Mouse (Mus musculus) layer of hippocampus, adult 18-20 months (tissue): ENCODE measurements at regions not wholly inside any gene's neighbourhood (a gene's known extent, or its start where the extent isn't known, plus 50 kb on each side); places are given as distances from the start of the nearest gene placed in this dataset.
"Not testable (repeated sequence)": the region's sequence is repeated elsewhere in the genome, so short reads cannot be mapped to it uniquely, and the experiment has no call there.

Experiments
- DNase-seq, 2 experiments: peaks; one replicate each; pipeline ENCODE4 v3.0.0; 2022; ENCODE audit warnings: low spot score in 2 of 2

DNA sequence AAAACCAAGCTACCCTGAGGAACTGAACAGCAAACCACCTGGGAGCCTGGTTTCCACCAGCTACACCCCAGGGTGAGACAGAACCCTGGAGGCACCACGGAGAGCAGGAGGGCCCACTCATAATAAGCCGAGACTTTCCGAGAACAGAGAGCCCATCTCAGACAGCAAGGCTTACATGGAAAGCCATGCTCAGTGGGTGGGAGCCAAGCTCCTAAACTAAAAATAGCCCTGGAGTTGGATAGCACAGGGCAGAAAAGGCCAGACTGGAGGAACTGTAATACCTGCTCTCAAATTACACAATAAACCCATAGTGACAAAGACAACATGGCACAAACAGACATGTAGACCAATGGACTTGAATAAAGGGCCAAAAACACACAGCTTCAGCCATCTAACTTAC, 69.9 kb downstream of the Fbxo4 start:
- no peak for DNase-seq

DNA sequence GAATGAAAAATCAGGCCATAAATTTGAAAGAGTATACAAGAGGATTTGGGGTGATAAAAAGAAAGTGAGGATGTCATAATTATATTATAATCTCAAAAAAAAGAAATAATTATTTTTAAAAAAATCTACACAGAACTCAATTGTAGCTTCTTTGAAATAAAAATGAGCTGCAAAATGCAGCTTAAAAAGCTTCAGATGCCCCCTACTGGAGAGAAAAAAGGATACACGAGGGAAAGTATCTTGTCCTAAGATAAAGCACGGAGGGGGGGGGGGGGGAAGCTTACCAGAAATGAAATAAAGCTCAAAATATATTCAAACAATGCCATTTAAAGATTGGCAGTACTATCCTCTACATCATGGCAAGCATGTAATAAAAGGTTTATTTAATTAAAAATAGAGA, 70.7 kb downstream of the Fbxo4 start:
- DNase-seq, result peak in 1 of 2 experiments; percentile 40

DNA sequence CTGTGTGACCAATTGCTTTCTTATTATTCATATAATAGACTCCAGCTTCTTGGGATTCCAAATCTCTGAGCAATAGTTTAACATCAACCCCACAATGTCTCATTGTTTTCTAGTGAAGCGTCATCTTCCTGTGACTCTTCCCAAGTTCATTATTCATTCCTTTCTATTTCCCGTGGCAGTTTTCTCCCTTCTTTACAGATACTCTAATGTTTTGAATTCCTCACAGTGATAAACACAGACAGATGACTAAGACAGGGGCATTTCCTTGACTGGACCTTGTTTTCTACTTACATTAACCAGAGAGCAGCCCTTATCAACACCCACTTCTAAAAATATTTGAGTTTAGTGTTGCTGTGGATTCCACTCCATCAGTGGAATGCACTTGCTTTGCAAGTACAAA, 73.8 kb downstream of the Fbxo4 start:
- no peak for DNase-seq

DNA sequence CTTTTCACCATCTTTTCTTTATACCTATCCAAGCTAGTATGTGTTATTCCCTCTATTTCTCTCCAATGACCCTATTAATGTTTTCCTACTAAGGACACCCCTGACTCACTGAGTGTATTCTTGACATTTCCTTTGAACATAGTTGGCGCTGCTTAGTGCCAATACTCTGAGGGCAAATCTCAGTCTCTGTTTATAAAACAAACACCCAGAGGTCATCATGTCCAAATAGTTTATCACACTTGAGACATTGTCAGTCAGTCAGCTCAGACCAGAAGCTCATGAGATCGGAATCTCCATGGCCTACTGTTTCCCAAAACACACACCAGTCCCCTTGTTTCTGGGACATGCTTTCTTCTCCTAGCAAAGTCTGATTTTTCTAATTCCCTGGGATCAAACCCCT, 100.9 kb downstream of the Fbxo4 start:
- DNase-seq, result no peak

DNA sequence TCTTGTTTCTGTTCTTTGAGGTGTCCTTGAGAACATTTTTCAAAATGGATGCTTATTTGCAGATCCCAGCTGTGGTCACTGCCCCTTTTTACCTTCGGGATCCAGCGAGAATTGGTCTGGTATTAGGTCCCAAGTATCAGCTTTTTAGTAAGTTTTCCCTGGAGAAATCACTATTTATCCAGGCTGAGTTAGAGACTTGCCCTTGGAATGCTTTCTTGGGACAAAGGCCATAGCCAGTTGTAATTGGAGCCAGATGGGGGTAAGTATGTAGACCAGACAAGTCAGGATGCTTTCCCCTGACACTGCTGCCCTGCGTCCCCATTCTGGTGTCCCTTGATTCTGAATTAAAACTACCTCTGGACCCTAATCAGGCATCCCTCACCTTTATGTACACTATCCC, 101.9 kb downstream of the Fbxo4 start:
- no peak for DNase-seq

DNA sequence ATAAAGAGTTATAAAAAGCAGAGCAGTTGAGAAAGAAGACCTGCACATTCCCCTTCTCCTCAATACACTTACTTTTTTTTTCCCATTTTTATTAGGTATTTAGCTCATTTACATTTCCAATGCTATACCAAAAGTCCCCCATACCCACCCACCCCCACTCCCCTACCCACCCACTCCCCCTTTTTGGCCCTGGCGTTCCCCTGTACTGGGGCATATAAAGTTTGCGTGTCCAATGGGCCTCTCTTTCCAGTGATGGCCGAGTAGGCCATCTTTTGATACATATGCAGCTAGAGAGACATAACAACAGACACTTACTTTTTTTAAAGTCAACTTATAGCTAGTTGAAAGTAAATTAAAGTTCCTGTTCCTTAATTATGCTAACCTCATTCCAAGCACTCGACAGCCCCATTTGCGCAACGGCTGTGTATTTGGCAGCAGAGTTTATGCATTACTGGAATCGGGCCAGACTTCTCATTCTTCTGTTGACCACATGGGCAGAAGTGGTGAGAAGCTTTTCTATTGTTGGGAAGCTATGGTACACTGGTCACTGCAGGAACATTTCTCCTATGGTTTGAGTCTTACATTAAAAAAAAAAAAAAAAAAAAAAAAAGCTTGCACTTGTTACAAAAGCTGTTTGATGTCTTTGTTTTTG, 104.0 kb downstream of the Fbxo4 start:
- not testable (repeated sequence) for DNase-seq

DNA sequence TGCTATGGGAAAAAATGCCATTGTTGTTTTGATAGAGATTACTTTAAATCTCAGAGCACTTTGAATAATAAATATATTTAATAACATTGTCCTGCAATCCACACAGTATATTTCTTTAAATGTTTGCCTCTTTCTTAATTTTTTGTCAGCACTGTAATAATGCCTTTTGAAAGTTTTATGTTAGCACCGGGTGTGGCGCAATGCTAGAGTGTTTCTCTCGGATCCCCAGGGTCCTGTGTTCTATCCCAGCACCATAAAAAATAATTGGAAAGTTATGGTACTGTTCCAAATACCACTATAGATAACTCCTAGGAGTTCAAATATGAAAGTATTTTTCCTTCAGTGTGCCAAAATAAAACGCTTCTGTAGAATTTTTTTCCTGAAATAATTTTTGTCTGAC, 147.6 kb downstream of the Fbxo4 start:
- DNase-seq, result no peak

DNA sequence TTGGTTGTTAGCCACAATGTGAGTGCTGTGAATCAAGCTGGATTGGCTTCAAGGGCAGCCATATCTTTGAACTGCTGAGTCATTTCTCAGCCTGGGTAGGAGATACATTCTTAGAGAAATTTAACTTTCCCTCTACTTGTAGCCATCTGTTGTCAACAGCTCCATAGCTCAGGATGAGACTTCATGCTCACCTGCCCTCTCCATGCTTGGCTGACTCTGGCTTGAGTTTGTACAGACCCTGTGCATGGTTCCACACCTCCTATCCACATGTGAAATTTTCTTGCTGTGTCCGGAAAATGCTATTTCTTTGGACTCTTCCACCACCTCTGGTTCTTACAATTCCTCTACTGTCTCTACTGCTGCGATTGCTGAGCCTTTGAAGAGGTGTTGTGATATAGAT, 173.9 kb downstream of the Fbxo4 start:
- no peak for DNase-seq

DNA sequence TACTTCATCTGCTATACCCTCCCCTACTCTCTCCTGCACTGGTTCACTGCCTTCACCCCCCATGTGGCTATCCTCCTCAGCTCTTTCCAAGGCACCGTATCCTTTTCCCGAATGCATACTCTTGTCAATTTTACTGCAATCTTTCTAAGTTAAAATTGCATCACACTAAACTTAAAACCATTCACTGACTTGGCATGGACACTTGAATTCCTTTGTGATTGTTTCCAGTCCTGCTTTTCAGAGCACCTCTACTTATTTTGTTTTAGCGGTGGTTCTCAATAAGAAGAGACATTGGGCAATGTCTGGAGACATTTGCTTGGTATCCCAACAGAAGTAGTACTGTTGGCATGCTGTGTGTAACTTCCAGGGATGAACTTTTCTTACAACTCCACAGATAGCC, 192.6 kb upstream of the Ghr start:
- DNase-seq, result no peak

DNA sequence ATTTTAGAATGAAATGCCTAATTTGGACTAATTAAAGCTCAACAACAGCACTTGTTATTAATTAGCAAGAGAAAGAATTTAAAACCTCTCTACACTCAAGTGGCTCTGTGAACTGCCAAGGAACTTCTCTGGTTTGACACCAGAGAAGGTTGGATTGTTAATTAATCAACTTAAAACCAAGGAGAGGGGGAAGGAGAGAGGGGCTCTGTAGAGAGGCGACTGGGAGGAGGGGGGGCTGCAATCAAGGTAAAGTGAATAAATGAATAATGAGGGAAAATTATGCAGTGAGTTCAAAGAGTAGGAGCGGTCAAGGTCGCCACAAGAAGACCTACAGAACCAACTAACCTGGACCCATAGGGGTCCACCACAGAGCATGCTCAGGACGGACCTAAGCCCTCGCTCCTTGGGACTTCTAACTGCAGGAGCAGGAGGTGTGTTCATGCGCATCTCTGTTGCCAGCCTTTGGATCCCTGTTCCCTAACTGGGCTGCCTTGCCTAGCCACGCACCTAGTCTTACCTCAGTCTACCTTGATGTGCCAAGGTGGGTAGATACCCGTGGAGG, 189.0 kb upstream of the Ghr start:
- DNase-seq, result no peak

DNA sequence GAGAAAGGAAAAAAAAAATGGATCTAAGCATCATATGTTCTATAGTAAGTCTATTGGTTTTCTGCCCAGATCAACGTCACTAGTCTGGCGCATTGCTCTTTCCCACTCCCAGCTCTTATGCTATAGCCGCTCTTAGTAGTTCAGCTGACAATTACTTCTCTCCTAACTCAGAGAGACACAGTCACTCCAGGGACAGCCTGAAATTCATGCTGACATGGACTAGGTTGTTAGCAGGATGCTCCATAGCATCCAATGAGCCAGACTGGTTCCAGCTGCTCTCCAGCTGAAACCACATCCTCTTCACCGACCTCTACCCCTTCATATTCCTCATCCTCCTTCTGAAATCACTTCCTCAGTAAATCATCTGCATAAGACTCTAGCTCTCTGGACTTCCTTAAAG, 187.0 kb upstream of the Ghr start:
- DNase-seq, result no peak

DNA sequence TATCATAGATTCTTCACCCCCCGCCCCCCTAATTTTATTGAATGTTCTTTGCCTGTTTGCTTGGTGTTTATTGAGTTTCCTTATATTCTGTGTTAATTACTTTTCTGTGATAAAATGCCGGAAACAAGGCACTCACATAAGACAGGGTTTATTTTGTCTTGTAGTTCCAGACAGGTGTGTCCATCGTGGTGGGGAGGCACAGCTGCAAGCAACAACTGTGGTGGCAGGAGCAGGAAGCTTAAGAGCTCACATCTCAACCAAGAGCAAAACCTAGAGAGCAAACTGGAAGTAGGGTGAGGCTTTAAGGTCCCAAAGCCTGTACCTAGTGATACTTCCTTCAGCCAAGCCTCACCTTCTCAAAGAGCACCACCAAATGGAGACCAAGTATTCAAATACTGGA, 181.4 kb upstream of the Ghr start:
- DNase-seq, result no peak

DNA sequence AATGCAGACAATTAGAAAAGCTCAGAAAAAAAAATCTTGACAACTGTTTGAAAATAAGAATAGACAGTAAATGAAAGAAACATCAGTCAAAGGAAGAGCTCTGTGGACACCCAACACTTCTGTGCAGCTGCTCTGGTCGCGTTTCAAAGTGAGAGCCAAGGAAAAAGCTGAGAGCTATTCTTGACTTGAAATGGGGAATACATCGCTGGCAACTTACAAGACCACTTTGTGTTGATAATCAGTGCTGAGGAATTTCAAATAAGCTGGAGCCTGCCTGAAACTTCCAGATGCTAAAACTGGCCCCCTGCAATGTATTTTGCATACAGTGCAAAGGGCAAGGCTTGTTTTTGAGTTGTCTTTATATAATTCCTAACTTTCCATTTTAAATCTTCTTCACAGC, 177.1 kb upstream of the Ghr start:
- no peak for DNase-seq

DNA sequence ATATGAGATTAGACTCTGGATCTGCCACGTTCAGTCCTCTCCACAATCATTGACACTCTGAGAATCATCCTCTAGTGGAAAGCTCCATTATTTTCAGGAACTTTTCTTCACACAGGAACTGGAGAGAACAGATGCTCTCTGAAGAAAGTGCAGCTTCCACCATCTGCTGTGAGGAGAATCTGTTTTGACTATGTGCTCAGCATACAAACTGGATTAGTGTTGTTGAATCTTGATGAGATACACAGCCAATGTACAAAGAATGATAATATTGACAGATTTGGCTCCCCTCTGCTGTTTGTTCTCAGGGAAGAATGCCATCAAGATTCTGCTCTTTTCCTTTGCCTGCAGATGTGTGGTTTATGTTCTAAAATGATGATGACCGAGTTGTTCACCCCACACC, 172.3 kb upstream of the Ghr start:
- peak; percentile 59 to 78 for DNase-seq

DNA sequence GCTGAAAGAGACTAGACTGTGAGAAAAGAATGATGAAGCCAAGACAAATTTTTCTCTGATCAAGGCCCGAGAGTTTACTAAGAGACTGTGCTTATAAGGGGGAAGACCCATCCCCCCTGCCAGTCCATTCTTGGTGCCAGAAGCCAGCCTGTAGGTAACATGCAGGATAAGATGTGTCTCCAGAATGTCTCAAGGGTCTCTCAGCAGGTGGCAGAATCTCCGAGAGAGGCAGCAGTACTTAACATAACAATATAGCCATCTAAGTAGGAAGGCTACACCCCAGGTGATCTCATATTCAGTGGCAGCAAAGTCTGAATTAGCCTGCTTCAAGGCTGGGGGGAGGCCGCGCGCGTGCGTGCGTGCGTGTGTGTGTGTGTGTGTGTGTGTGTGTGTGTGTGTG, 164.8 kb upstream of the Ghr start:
- not testable (repeated sequence) for DNase-seq

DNA sequence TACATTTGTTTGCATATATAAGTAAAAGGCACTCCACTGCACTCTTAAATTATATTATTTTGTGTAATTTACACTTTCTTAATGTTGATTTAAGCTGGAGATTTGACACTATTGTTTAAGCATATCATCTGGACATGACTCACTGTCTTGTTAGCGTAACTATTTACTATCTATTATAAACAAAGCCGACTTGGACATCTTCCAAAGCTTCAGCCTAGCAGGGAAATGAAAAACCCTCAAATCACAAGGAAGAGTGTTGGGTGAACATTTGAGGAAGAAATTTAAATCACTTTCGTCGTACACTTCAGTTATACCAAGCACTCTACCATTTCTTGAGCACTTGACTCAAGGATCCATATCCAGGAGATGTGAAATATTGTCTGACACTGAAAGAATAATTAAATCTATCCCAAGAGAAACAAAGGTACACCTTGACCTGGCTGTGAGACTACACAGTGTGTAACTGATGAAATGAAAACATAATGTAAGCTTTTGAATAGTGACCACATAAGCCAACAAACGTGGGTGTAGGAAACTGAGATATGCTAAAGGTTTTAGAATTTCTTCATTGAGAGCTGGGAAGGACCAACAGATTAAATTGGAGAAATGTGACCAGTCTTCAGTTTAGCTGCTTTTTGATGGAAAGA, 160.0 kb upstream of the Ghr start:
- no peak for DNase-seq

DNA sequence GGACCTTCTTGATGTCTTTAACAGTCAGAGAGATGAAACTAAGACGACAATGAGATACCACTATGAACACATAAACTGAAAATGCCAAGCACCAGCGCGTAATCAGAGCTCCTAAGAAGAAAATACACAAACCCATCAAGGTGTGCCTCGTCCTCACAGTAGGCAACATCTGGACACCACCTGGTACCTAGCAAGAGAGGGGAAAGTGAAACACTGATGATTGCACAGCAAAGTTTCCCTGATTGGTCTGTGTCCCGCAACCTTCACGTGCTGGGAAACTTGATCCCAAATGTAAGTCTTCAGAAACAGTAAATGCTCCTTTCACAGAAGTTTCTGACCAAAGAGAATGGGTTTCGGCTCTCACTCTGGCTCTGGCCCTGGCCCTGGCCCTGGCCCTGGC, 158.9 kb upstream of the Ghr start:
- no peak for DNase-seq

DNA sequence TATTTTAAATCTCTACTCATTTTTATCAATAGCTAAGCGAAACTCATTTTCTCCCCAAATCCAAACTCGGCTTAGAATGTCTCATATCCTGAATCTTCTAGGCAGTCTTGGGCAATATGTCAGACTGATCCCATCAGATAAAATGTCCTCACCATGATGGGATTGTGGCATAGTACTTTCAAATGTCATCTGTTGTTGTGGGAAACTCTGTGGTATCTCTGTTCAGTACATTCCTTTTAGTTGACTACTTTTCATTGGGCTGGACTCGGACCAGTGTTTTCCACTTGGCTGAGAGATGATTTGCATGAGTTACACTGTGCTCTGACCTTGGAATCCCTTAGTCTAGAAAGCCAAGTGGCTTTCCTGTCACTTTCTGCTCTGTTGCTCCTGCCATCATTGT, 141.9 kb upstream of the Ghr start:
- DNase-seq, result no peak

DNA sequence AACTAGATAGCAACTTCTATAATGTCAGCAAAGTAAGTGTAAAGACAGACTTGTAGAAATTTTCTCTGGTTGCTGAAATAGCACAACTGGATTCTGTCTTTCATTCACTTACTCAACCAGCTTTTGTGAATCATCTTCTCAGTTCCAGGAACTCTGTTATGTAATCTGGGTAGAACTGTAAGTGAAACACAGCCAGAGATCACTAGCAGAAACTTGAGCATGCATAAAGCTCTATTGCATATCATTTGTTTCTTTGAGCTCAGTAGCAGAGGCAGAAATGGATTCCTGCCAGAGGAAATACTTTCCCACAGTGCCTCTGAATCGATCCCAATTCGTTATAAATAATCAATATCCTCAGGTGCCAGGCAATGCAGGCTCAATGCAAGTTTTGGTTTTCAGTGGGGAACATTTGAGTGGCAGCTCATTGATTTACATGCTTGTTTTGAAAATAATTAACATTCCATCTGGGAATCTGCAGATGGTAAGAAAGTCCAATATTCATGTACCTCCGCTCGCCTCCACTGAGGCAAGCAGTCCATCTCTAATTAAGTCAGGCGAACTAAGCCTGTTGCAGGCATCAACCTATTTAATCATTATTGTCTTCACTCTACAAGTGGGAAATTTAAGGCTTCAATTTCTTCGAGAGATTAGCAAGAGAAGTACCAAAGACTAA, 137.5 kb upstream of the Ghr start:
- peak in 1 of 2 experiments; percentile 9 for DNase-seq

DNA sequence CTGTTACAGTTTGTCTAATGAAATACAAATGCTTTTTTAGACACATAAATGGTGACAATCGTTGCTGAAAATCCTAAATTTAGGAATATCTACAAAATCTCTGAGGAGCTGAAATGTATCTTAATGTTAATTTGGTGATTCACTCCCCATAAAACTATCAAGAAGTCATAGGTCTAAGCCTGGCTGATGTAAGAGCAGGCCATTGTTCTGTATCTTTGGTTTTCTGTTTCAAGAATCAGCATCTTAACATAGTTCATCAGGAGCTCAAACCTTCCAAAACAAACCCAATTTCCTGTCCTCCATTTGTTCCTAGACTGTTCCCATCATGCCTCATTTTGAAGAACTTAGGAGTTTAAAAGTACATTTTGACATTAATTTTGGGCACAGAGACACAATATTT, 128.5 kb upstream of the Ghr start:
- no peak for DNase-seq

DNA sequence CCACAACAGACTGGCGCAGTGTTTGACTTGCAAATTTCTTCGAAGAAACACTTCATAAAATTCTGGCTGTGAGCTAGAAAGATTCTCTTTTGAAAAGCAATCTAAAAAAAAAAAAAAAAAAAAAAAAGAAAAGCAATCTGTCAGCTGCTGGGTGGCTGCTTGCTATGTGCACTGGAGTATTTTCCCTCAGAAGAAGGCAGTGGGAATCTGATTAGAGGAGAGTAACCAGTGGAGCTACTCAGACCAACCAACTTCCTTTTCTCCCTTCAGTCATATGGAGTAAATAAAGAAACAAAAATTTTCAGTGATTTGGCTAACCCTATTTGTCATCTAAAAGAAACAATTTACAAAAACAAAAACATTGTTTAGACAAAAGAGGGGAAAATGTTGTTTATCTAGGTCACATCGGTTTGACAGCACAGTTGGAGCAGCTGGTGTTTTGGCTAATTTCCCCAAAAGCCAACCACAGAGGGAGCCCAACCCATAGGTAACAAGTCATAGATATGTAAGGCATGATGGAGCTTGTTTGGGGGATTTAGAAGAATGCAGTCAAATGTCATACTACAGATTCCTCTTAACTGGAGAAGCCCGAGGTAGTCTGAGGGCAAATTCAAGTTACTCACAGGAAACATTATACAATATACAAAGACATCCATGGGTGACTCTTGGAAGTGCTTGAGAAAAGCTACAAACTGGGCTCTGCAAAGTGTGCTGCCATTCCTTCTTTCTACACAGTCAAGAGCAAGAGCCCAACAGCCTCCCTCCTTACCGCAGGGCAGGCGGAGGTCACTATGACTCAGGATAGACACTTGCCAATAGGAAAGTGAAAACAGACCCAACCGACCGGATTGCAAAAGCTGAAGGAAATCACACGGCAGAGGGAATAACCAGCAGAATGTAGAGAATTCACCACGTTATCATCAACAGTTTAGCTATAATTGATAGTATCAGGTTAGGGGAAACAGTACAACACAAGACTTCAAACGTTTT, 124.1 kb upstream of the Ghr start:
- DNase-seq, result no peak
